ENCODE assay signal across 9 mouse cellular contexts in genomic region chr10:81000197-81001062, GRCm38 (mm10). TPM values are rescaled to one million over a fixed set of nuclear protein-coding genes. Genes with fewer than 3 reads are reported as not detected.
DNase-seq lines count a peak whose midpoint lies in the region; ATAC-seq and TF ChIP-seq lines count a peak whose summit lies in the region.
"Had no signal": no experiment of that assay in that cellular context is flagged by ENCODE, and none has a peak within 500 bp of the region (broad histone marks: within the 10 kb centered on the region; RNA-seq: fewer than 3 reads in every experiment).

No protein-coding gene starts in this region.

- 0 out of 2 replicates have a peak overlapping the region, but pooled peaks have one; percentile 13 for H3K4me2 ChIP-seq in kidney, postnatal 0 days (ENCODE audit: low read length)
- H3K4me2 ChIP-seq in forebrain, embryonic 15.5 days (replicated peaks) = peak overlapping the region; percentile 27

- no peaks in the 10 kb centered on the region for H3K9me3 ChIP-seq in kidney, postnatal 0 days (replicated peaks; ENCODE audit: low read length)
- H3K9me3 ChIP-seq in E14TG2a.4 (ENCODE audit: low read length) = no peaks in the 10 kb centered on the region
- no peaks in the 10 kb centered on the region for H3K9me3 ChIP-seq in forebrain, embryonic 15.5 days

- H3K36me3 ChIP-seq in kidney, postnatal 0 days (ENCODE audit: insufficient read depth, low read length) = no peaks in the 10 kb centered on the region
- H3K36me3 ChIP-seq in E14TG2a.4 (ENCODE audit: insufficient read depth, low read length) = no peaks in the 10 kb centered on the region
- no peaks in the 10 kb centered on the region for H3K36me3 ChIP-seq in forebrain, embryonic 15.5 days

- no peaks in the 10 kb centered on the region for H3K27me3 ChIP-seq in kidney, postnatal 0 days (ENCODE audit: insufficient read depth, low read length)
- peaks cover 15% of the 10 kb centered on the region for H3K27me3 ChIP-seq in E14TG2a.4 (ENCODE audit: insufficient read depth, low read length)
- 0 out of 2 replicates have a peak, but pooled peaks cover 3% of the 10 kb centered on the region for H3K27me3 ChIP-seq in forebrain, embryonic 15.5 days

- ATAC-seq in kidney, postnatal 0 days (replicated peaks; ENCODE audit: low FRiP score, low read depth) = no peak
- peak; percentile 4; the same call in 1 of the 2 replicates for ATAC-seq in forebrain, embryonic 15.5 days (replicated peaks)
- ATAC-seq in megakaryocyte-erythroid progenitor cell, adult 5-6 weeks (replicated peaks; ENCODE audit: low FRiP score, low TSS enrichment, poor library complexity, severe bottlenecking) = 0 out of 2 replicates have a peak, but pooled peaks have one; percentile 28
- ATAC-seq in frontal cortex, adult (ENCODE audit: low TSS enrichment) = no peak
- ATAC-seq in erythroblast, adult 5-6 weeks (replicated peaks; ENCODE audit: low FRiP score, poor library complexity, severe bottlenecking) = no peak

- 0 out of 2 replicates have a peak, but pooled peaks cover 4% of the 10 kb centered on the region for H3K4me1 ChIP-seq in kidney, postnatal 0 days (replicated peaks; ENCODE audit: insufficient read depth, low read length)
- H3K4me1 ChIP-seq in E14TG2a.4 (replicated peaks; ENCODE audit: low read depth, low read length) = peaks cover 63% of the 10 kb centered on the region
- H3K4me1 ChIP-seq in forebrain, embryonic 15.5 days = peaks cover 33% of the 10 kb centered on the region

- no peak for TF ChIP-seq CTCF in kidney, postnatal 0 days (IDR thresholded peaks at IDR 0.05; ENCODE audit: low read depth)
- no peak for TF ChIP-seq CTCF in E14TG2a.4 (conservative IDR thresholded peaks at IDR 0.05; ENCODE audit: low read length)

- no peak overlapping the region for H3K27ac ChIP-seq in kidney, postnatal 0 days
- peak overlapping the region; percentile 36; the same call in 1 of the 2 replicates for H3K27ac ChIP-seq in forebrain, embryonic 15.5 days (replicated peaks)

- no peak overlapping the region for H3K4me3 ChIP-seq in kidney, postnatal 0 days (replicated peaks; ENCODE audit: low read depth, low read length)
- peak overlapping the region; percentile 20; the same call in 1 of the 2 replicates for H3K4me3 ChIP-seq in E14TG2a.4 (replicated peaks; ENCODE audit: low read length)
- no peak overlapping the region for H3K4me3 ChIP-seq in forebrain, embryonic 15.5 days

- 39% methylated on average over 28 of the region's 28 CpGs for WGBS in kidney, postnatal 0 days
- whole genome bisulfite sequencing in forebrain, embryonic 15.5 days = 50% methylated on average over 28 of the region's 28 CpGs

- no peak overlapping the region for H3K9ac ChIP-seq in kidney, postnatal 0 days (ENCODE audit: low read depth, low read length)
- H3K9ac ChIP-seq in forebrain, embryonic 15.5 days (replicated peaks) = 0 out of 2 replicates have a peak overlapping the region, but pooled peaks have one; percentile 2

- no peak for DNase-seq in kidney, postnatal 0 days (ENCODE audit: low spot score)
- DNase-seq in kidney, adult 18-20 months = no peak
- no peak for DNase-seq in left cerebral cortex, adult 8-10 months (ENCODE audit: low spot score in 2 of 2)

RNA-seq across cellular contexts. Expression of gene Gng7, which starts 14.3 kb away (rescaled TPM):
- polyA plus RNA-seq in kidney, postnatal 0 days (2015; fragmentation: Nextera tagmentation; extraction: Ambion mirVana) = 3.4 TPM in 2 replicates
- 30.8 and 32.1 TPM in 2 replicates for polyA plus RNA-seq in forebrain, embryonic 15.5 days (2015; fragmentation: Nextera tagmentation; extraction: Ambion mirVana)
- 1.5 and 3.6 TPM in 2 replicates for total RNA-seq in megakaryocyte-erythroid progenitor cell, adult 5-6 weeks (2014; fragmentation: Nextera tagmentation)
- total RNA-seq in megakaryocyte-erythroid progenitor cell, adult 5-6 weeks (2017) = 0.14 and 0.46 TPM in 2 replicates
- 100 to 1,000 TPM; 204 to 252 (median 224) TPM for total RNA-seq in left cerebral cortex, adult 8-10 months (2022)
- not detected in 2 replicates for total RNA-seq in erythroblast, adult 5-6 weeks (2015; ENCODE audit: low replicate concordance)
- not detected in 2 replicates for total RNA-seq in erythroblast, adult 5-6 weeks (2017; ENCODE audit: low replicate concordance)
- total RNA-seq: neutrophil, adult 5-6 weeks had no signal

RNA-seq across cellular contexts. Expression of gene Diras1, which starts 25.0 kb away (rescaled TPM):
- polyA plus RNA-seq in kidney, postnatal 0 days (2015; fragmentation: Nextera tagmentation; extraction: Ambion mirVana) = 0.11 TPM in 1 of 2 replicates, not detected in the other
- polyA plus RNA-seq in forebrain, embryonic 15.5 days (2015; fragmentation: Nextera tagmentation; extraction: Ambion mirVana) = 32.6 and 36.0 TPM in 2 replicates
- not detected in 2 replicates for total RNA-seq in megakaryocyte-erythroid progenitor cell, adult 5-6 weeks (2014; fragmentation: Nextera tagmentation)
- total RNA-seq in megakaryocyte-erythroid progenitor cell, adult 5-6 weeks (2017) = not detected in 2 replicates
- total RNA-seq in left cerebral cortex, adult 8-10 months (2022) = 100 to 1,000 TPM; 115 to 131 (median 118) TPM
- total RNA-seq in erythroblast, adult 5-6 weeks (2015; ENCODE audit: low replicate concordance) = not detected in 2 replicates
- total RNA-seq in erythroblast, adult 5-6 weeks (2017; ENCODE audit: low replicate concordance) = not detected in 2 replicates
- total RNA-seq: neutrophil, adult 5-6 weeks had no signal

RNA-seq across cellular contexts. Expression of gene Slc39a3, which starts 36.8 kb away (rescaled TPM):
- polyA plus RNA-seq in kidney, postnatal 0 days (2015; fragmentation: Nextera tagmentation; extraction: Ambion mirVana) = 13.4 and 13.9 TPM in 2 replicates
- 46.3 TPM in 2 replicates for polyA plus RNA-seq in forebrain, embryonic 15.5 days (2015; fragmentation: Nextera tagmentation; extraction: Ambion mirVana)
- 7.0 TPM in 2 replicates for total RNA-seq in megakaryocyte-erythroid progenitor cell, adult 5-6 weeks (2014; fragmentation: Nextera tagmentation)
- total RNA-seq in megakaryocyte-erythroid progenitor cell, adult 5-6 weeks (2017) = 3.4 and 7.2 TPM in 2 replicates
- 10 to 100 TPM; 53.9 to 58.9 (median 56.4) TPM for total RNA-seq in left cerebral cortex, adult 8-10 months (2022)
- 2.1 and 2.5 TPM in 2 replicates for total RNA-seq in erythroblast, adult 5-6 weeks (2015; ENCODE audit: low replicate concordance)
- 2.7 and 3.8 TPM in 2 replicates for total RNA-seq in erythroblast, adult 5-6 weeks (2017; ENCODE audit: low replicate concordance)

RNA-seq across cellular contexts. Expression of gene Sgta, which starts 59.6 kb away (rescaled TPM):
- polyA plus RNA-seq in kidney, postnatal 0 days (2015; fragmentation: Nextera tagmentation; extraction: Ambion mirVana) = 161 and 168 TPM in 2 replicates
- 316 and 320 TPM in 2 replicates for polyA plus RNA-seq in forebrain, embryonic 15.5 days (2015; fragmentation: Nextera tagmentation; extraction: Ambion mirVana)
- 59.4 and 61.4 TPM in 2 replicates for total RNA-seq in megakaryocyte-erythroid progenitor cell, adult 5-6 weeks (2014; fragmentation: Nextera tagmentation)
- total RNA-seq in megakaryocyte-erythroid progenitor cell, adult 5-6 weeks (2017) = 34.2 and 41.6 TPM in 2 replicates
- total RNA-seq in left cerebral cortex, adult 8-10 months (2022) = 100 to 1,000 TPM; 165 to 176 (median 169) TPM
- total RNA-seq in erythroblast, adult 5-6 weeks (2015; ENCODE audit: low replicate concordance) = 6.7 and 20.3 TPM in 2 replicates
- total RNA-seq in erythroblast, adult 5-6 weeks (2017; ENCODE audit: low replicate concordance) = 14.8 and 18.1 TPM in 2 replicates

Comparison
In these comparisons a context has a peak if more than half of its experiments do, and no peak if none do; other contexts are left out.
1. ATAC-seq: peak in forebrain, embryonic 15.5 days (single experiment) and megakaryocyte-erythroid progenitor cell, adult 5-6 weeks (single experiment); none in kidney, postnatal 0 days (single experiment), frontal cortex, adult (single experiment) and erythroblast, adult 5-6 weeks (single experiment).
2. RNA of gene Gng7, which starts 14.3 kb away (total RNA-seq): 204 to 252 TPM in left cerebral cortex, adult 8-10 months; 0.14 to 3.6 TPM in megakaryocyte-erythroid progenitor cell, adult 5-6 weeks and not detected in erythroblast, adult 5-6 weeks; every median in the first group is over 10 times any median in the second.
3. RNA of gene Diras1, which starts 25.0 kb away (total RNA-seq): 115 to 131 TPM in left cerebral cortex, adult 8-10 months; not detected in megakaryocyte-erythroid progenitor cell, adult 5-6 weeks and not detected in erythroblast, adult 5-6 weeks; every median in the first group is over 100 times any median in the second.
4. RNA of gene Slc39a3, which starts 36.8 kb away (total RNA-seq): 53.9 to 58.9 TPM in left cerebral cortex, adult 8-10 months; 3.4 to 7.2 TPM in megakaryocyte-erythroid progenitor cell, adult 5-6 weeks and 2.1 to 3.8 TPM in erythroblast, adult 5-6 weeks; every median in the first group is over 4 times any median in the second.